8 mouse cellular contexts compared by ENCODE assay signal in the genomic region with DNA sequence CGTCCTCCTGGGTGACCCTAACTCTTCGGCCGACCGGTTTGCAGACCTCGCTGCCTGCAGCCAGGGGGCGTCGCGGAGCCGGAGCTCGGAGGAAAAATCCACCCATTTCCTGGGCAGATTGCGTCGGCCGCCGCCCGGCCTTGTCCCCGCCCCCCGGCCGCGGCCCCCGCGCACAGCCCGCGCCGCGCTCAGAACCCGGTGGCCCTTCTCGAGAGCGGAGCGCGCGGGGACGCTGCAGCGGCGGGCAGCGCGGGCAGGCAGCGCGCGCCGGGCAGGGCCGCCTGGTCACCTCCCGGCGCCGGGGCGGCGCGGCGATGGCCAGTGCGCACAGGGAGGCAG. TPM values are rescaled to one million over a fixed set of nuclear protein-coding genes. Genes with fewer than 3 reads are reported as not detected.
DNase-seq lines count a peak whose midpoint lies in the region; ATAC-seq and TF ChIP-seq lines count a peak whose summit lies in the region.

No protein-coding gene starts in this region.

- no peaks in the 10 kb centered on the region for H3K36me3 ChIP-seq in ES-Bruce4 (ENCODE audit: control insufficient read depth, insufficient read depth, low read length, poor library complexity, severe bottlenecking)
- no peaks in the 10 kb centered on the region for H3K36me3 ChIP-seq in forebrain, embryonic 13.5 days (ENCODE audit: poor library complexity, severe bottlenecking)
- no peaks in the 10 kb centered on the region for H3K36me3 ChIP-seq in heart, postnatal 0 days (replicated peaks; ENCODE audit: control insufficient read depth, insufficient read depth, low read length)

- TF ChIP-seq EP300 in ES-Bruce4 (IDR thresholded peaks at IDR 0.05; ENCODE audit: insufficient read depth, low read depth, low read length): no peak
- no peak for TF ChIP-seq EP300 in heart, postnatal 0 days (IDR thresholded peaks at IDR 0.05; ENCODE audit: low read depth)

- DNase-seq in c-Kit-positive CD71-negative TER-119-negative erythroid progenitor cells, embryonic 14.5 days (ENCODE audit: low read depth): peak; percentile 53
- peak; percentile 53 for DNase-seq in heart, postnatal 0 days (ENCODE audit: low spot score)
- peak; percentile 92 to 93 for DNase-seq in kidney, postnatal 4 days
- DNase-seq in lung, adult 18-20 months: peak; percentile 78 to 81
- DNase-seq in thymus, postnatal 0 days (ENCODE audit: low spot score): peak; percentile 33

- no peaks in the 10 kb centered on the region for H3K9me3 ChIP-seq in ES-Bruce4 (replicated peaks; ENCODE audit: control insufficient read depth, insufficient read depth, low read length, poor library complexity, severe bottlenecking)
- no peaks in the 10 kb centered on the region for H3K9me3 ChIP-seq in forebrain, embryonic 13.5 days (replicated peaks)
- no peaks in the 10 kb centered on the region for H3K9me3 ChIP-seq in heart, postnatal 0 days (replicated peaks; ENCODE audit: control insufficient read depth, low read length)

- peak overlapping the region; percentile 71 for H3K9ac ChIP-seq in ES-Bruce4 (ENCODE audit: low read depth, poor library complexity, severe bottlenecking)
- peak overlapping the region; percentile 82 for H3K9ac ChIP-seq in forebrain, embryonic 13.5 days
- H3K9ac ChIP-seq in heart, postnatal 0 days (replicated peaks; ENCODE audit: low read depth, low read length): peak overlapping the region; percentile 26; the same call in 1 of the 2 replicates

- WGBS in forebrain, embryonic 13.5 days: under 1% methylated on average over 33 of the region's 49 CpGs
- 2% methylated on average over 36 of the region's 49 CpGs for WGBS in heart, postnatal 0 days
- WGBS in olfactory bulb, adult 2 months: 6% methylated on average over 49 of the region's 49 CpGs

- H3K27me3 ChIP-seq in ES-Bruce4 (ENCODE audit: control insufficient read depth, insufficient read depth, low read length, poor library complexity, severe bottlenecking): peaks cover 2% of the 10 kb centered on the region; the same call in 1 of the 2 replicates
- H3K27me3 ChIP-seq in forebrain, embryonic 13.5 days: peaks cover 10% of the 10 kb centered on the region
- peaks cover 52% of the 10 kb centered on the region for H3K27me3 ChIP-seq in heart, postnatal 0 days (ENCODE audit: control insufficient read depth, insufficient read depth, low read length)

- peaks cover 2% of the 10 kb centered on the region for H3K4me1 ChIP-seq in ES-Bruce4 (ENCODE audit: control insufficient read depth, insufficient read depth, low read length)
- peaks cover 42% of the 10 kb centered on the region for H3K4me1 ChIP-seq in forebrain, embryonic 13.5 days
- no peaks in the 10 kb centered on the region; the same call in 1 of the 2 replicates for H3K4me1 ChIP-seq in heart, postnatal 0 days (ENCODE audit: control insufficient read depth, insufficient read depth)
- peaks cover 54% of the 10 kb centered on the region for H3K4me1 ChIP-seq in olfactory bulb, adult 2 months (ENCODE audit: control insufficient read depth, insufficient read depth, low read length)

- H3K4me3 ChIP-seq in ES-Bruce4 (ENCODE audit: low read depth, low read length): peak overlapping the region; percentile 40
- peak overlapping the region; percentile 56 for H3K4me3 ChIP-seq in forebrain, embryonic 13.5 days
- H3K4me3 ChIP-seq in heart, postnatal 0 days (ENCODE audit: low read depth, low read length): peak overlapping the region; percentile 52
- peak overlapping the region; percentile 53 for H3K4me3 ChIP-seq in olfactory bulb, adult 2 months (ENCODE audit: insufficient read depth, low read depth, low read length)

- no peak for TF ChIP-seq POLR2A in ES-Bruce4 (IDR thresholded peaks at IDR 0.05; ENCODE audit: insufficient read depth, low read length)
- TF ChIP-seq POLR2A in olfactory bulb, adult 2 months (IDR thresholded peaks at IDR 0.05; ENCODE audit: insufficient read depth, low read depth, low read length): no peak

- peak; percentile 70 for ATAC-seq in forebrain, embryonic 13.5 days
- ATAC-seq in heart, postnatal 0 days (ENCODE audit: insufficient read depth, low read depth): peak; percentile 56

- H3K27ac ChIP-seq in ES-Bruce4 (ENCODE audit: insufficient read depth, low read length): no peak overlapping the region
- no peak overlapping the region for H3K27ac ChIP-seq in forebrain, embryonic 13.5 days
- H3K27ac ChIP-seq in heart, postnatal 0 days (ENCODE audit: low read depth): no peak overlapping the region
- no peak overlapping the region for H3K27ac ChIP-seq in olfactory bulb, adult 2 months (ENCODE audit: insufficient read depth, low read depth, low read length)

- TF ChIP-seq CTCF in ES-Bruce4 (IDR thresholded peaks at IDR 0.05; ENCODE audit: low read depth, low read length): peak; percentile 62
- TF ChIP-seq CTCF in heart, postnatal 0 days (IDR thresholded peaks at IDR 0.05; ENCODE audit: low read depth): peak; percentile 70
- TF ChIP-seq CTCF in olfactory bulb, adult 2 months (IDR thresholded peaks at IDR 0.05; ENCODE audit: insufficient read depth, low read depth, low read length): peak; percentile 92

- peak overlapping the region; percentile 98 for H3K4me2 ChIP-seq in forebrain, embryonic 13.5 days
- H3K4me2 ChIP-seq in heart, postnatal 0 days (ENCODE audit: low read depth, low read length): peak overlapping the region; percentile 76

RNA-seq across cellular contexts. Expression of gene Olfm1, which starts 12.6 kb away (rescaled TPM):
- 8.9 and 10.8 TPM in 2 replicates for polyA plus RNA-seq in ES-Bruce4 (2011; ENCODE audit: insufficient read depth, insufficient read length, low read depth, missing spikeins)
- 122 and 136 TPM in 2 replicates for polyA plus RNA-seq in forebrain, embryonic 13.5 days (2015; fragmentation: Nextera tagmentation; extraction: Ambion mirVana)
- 4.7 and 6.1 TPM in 2 replicates for total RNA-seq in heart, postnatal 0 days (2014; rRNA removed; ENCODE audit: low replicate concordance)
- 4.0 and 5.7 TPM in 2 replicates for polyA plus RNA-seq in heart, postnatal 0 days (2015; fragmentation: Nextera tagmentation; extraction: Ambion mirVana)
- polyA plus RNA-seq in olfactory bulb, adult 2 months (2012; ENCODE audit: insufficient read depth, insufficient read length, low replicate concordance, missing spikeins): 171 TPM in 1 of 2 replicates, not detected in the other
- polyA plus RNA-seq in thymus, postnatal 0 days (2015; fragmentation: Nextera tagmentation; extraction: Ambion mirVana): 2.5 and 2.7 TPM in 2 replicates

Comparison
In these comparisons a context has a peak if more than half of its experiments do, and no peak if none do; other contexts are left out.
1. H3K9ac ChIP-seq: peak in every context shown above with its lines; median percentile 82 in forebrain, embryonic 13.5 days; 71 in ES-Bruce4; 26 in heart, postnatal 0 days.
2. DNase-seq: peak in every context shown above with its lines; median percentile 92 in kidney, postnatal 4 days; 80 in lung, adult 18-20 months; 53 in c-Kit-positive CD71-negative TER-119-negative erythroid progenitor cells, embryonic 14.5 days; 53 in heart, postnatal 0 days; 33 in thymus, postnatal 0 days.